Mouse (Mus musculus): Measurements from ENCODE around the gene Gstt3. TPM values are rescaled to one million over a fixed set of nuclear protein-coding genes. Genes with fewer than 3 reads are reported as not detected.
A peak's percentile ranks its signal among the peaks of the same experiment; 100 is the strongest.

Gstt3 gene
- polyA plus RNA-seq (2015; fragmentation: Nextera tagmentation; extraction: Ambion mirVana), result 4.4 and 8.3 TPM in 2 replicates

DNA sequence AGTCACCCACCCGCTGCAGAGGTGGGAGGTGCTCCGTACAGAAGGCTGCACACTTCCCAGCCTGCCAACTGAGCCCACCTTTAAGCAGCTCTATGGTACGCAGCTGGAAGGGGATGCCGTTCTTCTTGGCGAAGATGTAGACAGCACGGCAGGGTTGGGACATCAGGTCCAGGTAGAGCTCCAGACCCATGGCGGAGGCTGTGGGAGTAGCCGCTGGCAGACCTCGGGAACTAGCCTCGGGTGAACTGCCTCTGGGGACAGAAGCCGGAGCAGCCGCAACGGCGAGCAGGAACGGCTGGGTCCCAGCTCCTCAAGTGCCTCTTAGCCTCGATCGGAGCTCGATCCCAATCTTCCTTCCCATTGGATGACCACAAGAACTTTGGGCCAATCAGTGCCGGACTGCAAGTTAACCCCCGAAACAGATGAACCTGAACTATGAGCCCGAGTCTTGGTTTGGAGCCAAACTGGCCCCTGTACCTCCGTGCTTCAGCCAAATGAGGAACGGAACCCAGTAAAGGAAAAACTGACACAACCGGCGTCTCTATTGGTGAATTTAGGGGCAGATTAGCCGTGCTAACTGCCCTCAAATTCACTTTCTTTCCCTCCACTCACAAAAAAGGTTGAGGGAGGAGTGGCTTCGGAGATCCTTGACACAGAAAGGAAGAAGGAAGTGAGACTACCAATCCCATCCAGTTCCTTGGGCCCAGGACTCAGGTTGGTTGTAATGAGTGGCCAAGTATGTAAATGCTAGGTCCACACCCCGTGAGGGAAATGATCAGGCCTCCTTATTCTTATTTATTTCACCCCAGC, at the start of gene Gstt3, which contains the start of gene Gm20441:
Gstt3 (minus strand) TSS at position 646 of the 810 bp plus-strand sequence.
Gm20441 (minus strand) TSS at position 186 of the 810 bp plus-strand sequence.
- H3K27ac ChIP-seq, result peak within 1 kb of the TSS; percentile 2; the same call in 1 of the 2 replicates
- WGBS, result 1% methylated on average over 28 of the region's 28 CpGs
- peak within 1 kb of the TSS; percentile 38 for H3K9ac ChIP-seq
- H3K4me1 ChIP-seq (replicated peaks), result peaks cover 11% of the 10 kb centered on the region; the same call in 1 of the 2 replicates
- H3K4me2 ChIP-seq, result peak within 1 kb of the TSS; percentile 79
- peak within 1 kb of the TSS; percentile 48 for H3K4me3 ChIP-seq
- H3K27me3 ChIP-seq, result peaks cover 12% of the 10 kb centered on the region
- peak; percentile 50; the same call in 1 of the 2 replicates for ATAC-seq (replicated peaks; ENCODE audit: insufficient number of reproducible peaks, insufficient read depth, low FRiP score, low read depth)
- H3K36me3 ChIP-seq, result no peaks in the 10 kb centered on the region
- H3K9me3 ChIP-seq (replicated peaks), result no peaks in the 10 kb centered on the region

DNA sequence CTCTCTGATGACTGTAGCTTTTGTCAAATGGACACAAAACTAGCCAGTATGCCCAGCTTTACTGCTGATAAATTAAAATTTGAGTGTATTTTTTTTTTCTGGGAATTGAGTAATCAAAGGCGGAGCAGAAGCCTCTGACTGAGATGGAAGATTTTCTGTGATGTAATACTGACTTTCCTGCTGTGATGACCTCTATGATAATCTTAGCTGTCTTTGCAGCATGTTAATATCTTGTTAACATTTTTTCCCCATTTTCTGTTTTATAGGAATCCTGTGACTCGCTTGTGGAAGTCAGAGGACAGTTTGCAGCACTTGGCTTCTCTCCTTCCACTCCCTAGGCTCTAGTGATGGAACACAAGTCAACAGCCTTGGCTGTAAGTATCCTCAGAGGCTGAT, 49.1 kb upstream of the Gstt3 start:
- Histone ChIP-seq H3K4me2 (no peak overlapping the region), H3K27me3 (0 out of 2 replicates have a peak, but pooled peaks cover 2% of the 10 kb centered on the region), H3K36me3 (no peaks in the 10 kb centered on the region), H3K27ac (no peak overlapping the region), H3K4me3 (no peak overlapping the region), H3K9me3 (replicated peaks) (no peaks in the 10 kb centered on the region), H3K4me1 (replicated peaks) (peaks cover 29% of the 10 kb centered on the region), H3K9ac (no peak overlapping the region)
- 73% methylated on average over 2 of the region's 2 CpGs for WGBS
- ATAC-seq (replicated peaks; ENCODE audit: insufficient number of reproducible peaks, insufficient read depth, low FRiP score, low read depth), result no peak

DNA sequence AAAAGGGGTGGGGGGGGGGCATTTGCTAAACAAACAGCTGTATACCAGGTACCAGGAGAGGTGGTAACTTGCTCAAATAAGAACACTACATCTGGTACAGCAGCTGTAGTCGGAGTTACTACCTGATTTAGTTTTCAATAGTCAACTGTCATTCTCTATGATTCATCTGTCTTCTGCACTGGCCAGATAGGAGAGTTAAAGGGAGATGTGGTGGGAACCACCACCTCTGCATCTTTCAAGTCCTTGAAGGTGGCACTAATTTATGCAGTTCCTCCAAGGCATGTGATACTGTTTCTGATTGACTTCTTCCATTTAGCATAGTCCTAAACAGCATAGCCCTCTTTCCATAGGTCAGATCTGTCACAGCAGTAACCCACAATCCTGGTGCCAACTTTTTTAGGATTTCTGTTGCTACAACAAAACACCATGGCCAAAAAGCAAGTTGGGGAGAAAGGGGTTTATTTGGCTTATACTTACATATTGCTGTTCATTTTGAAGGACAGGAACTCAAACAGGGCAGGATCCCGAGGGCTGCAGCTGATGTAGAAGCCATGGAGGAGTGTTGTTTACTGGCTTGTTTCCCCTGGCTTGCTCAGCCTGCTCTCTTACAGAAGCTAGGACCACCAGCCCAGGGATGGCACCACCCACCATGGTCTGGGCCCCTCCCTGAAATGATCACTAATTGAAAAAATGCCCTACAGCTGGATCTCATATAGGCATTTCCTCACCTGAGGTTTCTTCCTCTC, 48.5 kb upstream of the Gstt3 start:
- H3K36me3 ChIP-seq, result no peaks in the 10 kb centered on the region
- H3K4me3 ChIP-seq, result no peak overlapping the region
- H3K27me3 ChIP-seq, result 0 out of 2 replicates have a peak, but pooled peaks cover 2% of the 10 kb centered on the region
- no peak overlapping the region for H3K27ac ChIP-seq
- no peaks in the 10 kb centered on the region for H3K9me3 ChIP-seq (replicated peaks)
- H3K4me1 ChIP-seq (replicated peaks), result peaks cover 23% of the 10 kb centered on the region
- WGBS, result 70% methylated on average over 2 of the region's 2 CpGs
- H3K9ac ChIP-seq, result no peak overlapping the region
- no peak overlapping the region for H3K4me2 ChIP-seq
- ATAC-seq (replicated peaks; ENCODE audit: insufficient number of reproducible peaks, insufficient read depth, low FRiP score, low read depth), result no peak

DNA sequence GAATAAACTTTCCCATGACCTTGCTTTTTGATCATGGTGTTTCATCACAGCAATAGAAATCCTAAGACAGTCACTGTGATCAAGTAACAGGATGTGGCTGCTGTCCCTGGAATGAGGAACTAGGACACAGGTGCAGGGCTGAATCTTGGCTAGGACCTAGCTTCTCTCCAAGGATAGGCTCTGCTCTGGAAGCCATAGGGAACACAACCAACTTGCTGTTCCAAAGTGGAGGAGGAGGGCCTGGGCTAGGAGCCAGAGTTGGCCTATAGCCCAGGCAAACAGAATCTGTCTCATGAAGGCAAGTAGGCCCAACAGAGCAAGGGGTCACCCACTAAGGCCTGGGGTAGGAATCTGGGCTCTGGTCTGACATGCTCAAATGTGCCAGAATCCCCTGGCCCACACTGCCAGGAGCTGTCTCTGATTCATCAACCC, 47.3 kb upstream of the Gstt3 start:
- H3K4me1 ChIP-seq (replicated peaks), result peaks cover 12% of the 10 kb centered on the region
- no peaks in the 10 kb centered on the region for H3K36me3 ChIP-seq
- 0 out of 2 replicates have a peak, but pooled peaks cover 2% of the 10 kb centered on the region for H3K27me3 ChIP-seq
- H3K27ac ChIP-seq, result no peak overlapping the region
- H3K4me2 ChIP-seq, result no peak overlapping the region
- no peak overlapping the region for H3K9ac ChIP-seq
- ATAC-seq (replicated peaks; ENCODE audit: insufficient number of reproducible peaks, insufficient read depth, low FRiP score, low read depth), result 0 out of 2 replicates have a peak, but pooled peaks have one; percentile 7
- H3K4me3 ChIP-seq, result no peak overlapping the region
- H3K9me3 ChIP-seq (replicated peaks), result no peaks in the 10 kb centered on the region

DNA sequence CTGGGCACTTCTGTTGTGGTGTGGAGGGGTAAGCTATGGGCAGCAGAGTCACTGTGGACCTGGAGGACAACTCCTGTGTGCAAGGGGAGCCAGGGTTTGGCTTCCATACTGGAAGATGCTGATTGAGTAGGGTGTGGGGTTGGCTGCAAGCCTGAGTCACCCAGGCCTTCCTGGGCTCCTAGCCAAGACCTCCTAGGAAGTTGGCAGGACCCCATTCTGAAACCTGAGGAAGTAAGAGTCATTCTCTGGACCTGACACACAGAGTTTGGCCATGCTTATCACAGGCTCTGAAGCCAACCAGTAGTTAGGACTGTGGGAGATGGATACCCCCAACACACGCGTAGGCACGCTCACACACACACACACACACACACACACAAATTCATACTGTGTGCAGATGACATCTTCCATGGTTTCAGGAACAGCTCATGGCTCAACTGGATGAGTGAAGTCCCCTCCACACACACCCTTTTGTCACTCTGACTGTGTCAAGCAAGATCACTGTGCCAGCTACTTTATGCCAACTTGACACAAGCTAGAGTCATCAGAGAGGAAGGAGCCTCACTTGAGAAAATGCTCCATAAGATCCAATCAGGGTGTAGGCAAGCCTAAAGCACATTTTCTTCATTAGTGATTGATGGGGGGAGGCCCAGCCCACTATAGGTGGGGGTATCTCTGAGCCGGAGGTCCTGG, 46.6 kb upstream of the Gstt3 start:
- Histone ChIP-seq H3K9ac (no peak overlapping the region), H3K4me2 (no peak overlapping the region), H3K27me3 (no peaks in the 10 kb centered on the region), H3K4me1 (replicated peaks) (peaks cover 8% of the 10 kb centered on the region), H3K9me3 (replicated peaks) (no peaks in the 10 kb centered on the region), H3K36me3 (no peaks in the 10 kb centered on the region), H3K27ac (no peak overlapping the region), H3K4me3 (no peak overlapping the region)
- WGBS, result 68% methylated on average over 4 of the region's 4 CpGs
- ATAC-seq (replicated peaks; ENCODE audit: insufficient number of reproducible peaks, insufficient read depth, low FRiP score, low read depth), result peak; percentile 38; the same call in 1 of the 2 replicates

DNA sequence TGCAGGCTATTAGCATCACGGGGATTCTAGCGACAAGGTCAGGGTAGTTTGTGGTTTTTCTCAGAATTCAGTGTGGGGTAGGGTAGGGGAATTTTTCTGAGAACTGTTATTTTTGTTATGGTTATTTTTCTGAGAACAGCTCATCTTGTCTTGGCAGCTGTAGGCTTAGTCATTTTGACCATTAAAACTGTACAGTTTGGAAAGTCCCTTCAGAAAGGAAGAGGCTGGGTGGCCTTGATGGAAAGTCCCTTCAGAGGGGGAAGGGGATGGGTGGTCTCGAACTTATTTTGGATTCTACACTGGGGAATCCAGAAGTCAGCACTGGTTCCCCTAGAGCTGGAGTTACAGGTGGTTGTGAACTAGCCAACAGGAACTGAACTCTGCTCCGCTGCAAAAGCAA, 43.3 kb upstream of the Gstt3 start:
- Histone ChIP-seq H3K4me1 (replicated peaks) (peaks cover 8% of the 10 kb centered on the region), H3K4me2 (no peak overlapping the region), H3K9ac (no peak overlapping the region), H3K4me3 (no peak overlapping the region), H3K27me3 (no peaks in the 10 kb centered on the region), H3K9me3 (replicated peaks) (no peaks in the 10 kb centered on the region), H3K27ac (no peak overlapping the region), H3K36me3 (no peaks in the 10 kb centered on the region)
- no peak for ATAC-seq (replicated peaks; ENCODE audit: insufficient number of reproducible peaks, insufficient read depth, low FRiP score, low read depth)
- WGBS, result 80% methylated on average over 4 of the region's 4 CpGs

DNA sequence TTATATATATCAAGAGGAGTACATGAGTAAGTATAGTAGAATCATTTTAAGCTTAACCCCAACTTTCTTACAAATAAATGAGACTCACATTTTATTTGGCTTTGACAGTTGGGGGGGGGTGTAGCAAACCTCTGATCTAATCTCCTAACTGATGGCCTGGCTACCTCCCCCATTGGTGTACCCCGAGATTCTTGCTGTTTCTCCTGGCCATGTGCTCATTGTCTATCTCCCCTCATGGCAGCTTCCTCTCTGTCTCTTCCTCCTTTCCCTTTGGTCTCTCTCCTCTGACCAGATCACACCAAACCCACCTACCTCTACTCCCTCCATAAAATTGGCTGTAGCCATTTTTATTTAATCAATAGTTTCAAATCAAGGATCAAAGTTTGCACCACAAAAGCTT, 42.6 kb upstream of the Gstt3 start:
- peaks cover 8% of the 10 kb centered on the region for H3K4me1 ChIP-seq (replicated peaks)

DNA sequence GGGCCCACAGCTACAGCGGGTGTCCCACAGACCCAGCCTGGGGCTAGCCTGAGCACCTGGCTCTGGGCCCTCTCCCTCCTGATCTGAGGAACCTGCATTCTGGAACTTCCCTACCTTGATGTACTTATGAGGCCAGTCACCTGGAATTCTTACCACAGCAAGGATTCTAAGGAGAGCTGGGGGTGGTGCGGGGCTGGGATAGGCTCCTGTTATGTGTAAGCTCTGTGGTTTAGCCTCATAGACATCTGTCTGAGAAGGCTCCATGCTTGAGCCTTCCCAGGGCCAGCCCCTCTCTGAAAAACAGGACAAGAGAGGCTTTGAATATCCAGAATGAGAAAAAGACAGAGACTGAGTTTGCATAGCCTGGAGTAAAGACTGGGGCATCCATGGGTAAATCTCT, 41.2 kb upstream of the Gstt3 start, which contains the start of gene Gstt4:
Gstt4 (minus strand) TSS at position 101 of the 400 bp plus-strand sequence.
- H3K4me2 ChIP-seq, result no peak within 1 kb of the TSS
- H3K4me1 ChIP-seq (replicated peaks), result peaks cover 3% of the 10 kb centered on the region
- 90% methylated on average over 2 of the region's 2 CpGs for WGBS
- H3K4me3 ChIP-seq, result no peak within 1 kb of the TSS
- no peaks in the 10 kb centered on the region for H3K9me3 ChIP-seq (replicated peaks)
- H3K27me3 ChIP-seq, result 0 out of 2 replicates have a peak, but pooled peaks cover 5% of the 10 kb centered on the region
- no peaks in the 10 kb centered on the region for H3K36me3 ChIP-seq
- no peak for ATAC-seq (replicated peaks; ENCODE audit: insufficient number of reproducible peaks, insufficient read depth, low FRiP score, low read depth)
- no peak within 1 kb of the TSS for H3K9ac ChIP-seq
- H3K27ac ChIP-seq, result no peak within 1 kb of the TSS

More for the DNA sequence above, 42.6 kb upstream of the Gstt3 start:
- H3K9me3 ChIP-seq (replicated peaks), result no peaks in the 10 kb centered on the region
- H3K4me2 ChIP-seq, result no peak overlapping the region
- ATAC-seq (replicated peaks; ENCODE audit: insufficient number of reproducible peaks, insufficient read depth, low FRiP score, low read depth), result no peak
- no peak overlapping the region for H3K4me3 ChIP-seq
- no peaks in the 10 kb centered on the region for H3K27me3 ChIP-seq
- H3K27ac ChIP-seq, result no peak overlapping the region
- WGBS, result 90% methylated on average over 1 of the region's 1 CpGs
- H3K9ac ChIP-seq, result no peak overlapping the region
- no peaks in the 10 kb centered on the region for H3K36me3 ChIP-seq

DNA sequence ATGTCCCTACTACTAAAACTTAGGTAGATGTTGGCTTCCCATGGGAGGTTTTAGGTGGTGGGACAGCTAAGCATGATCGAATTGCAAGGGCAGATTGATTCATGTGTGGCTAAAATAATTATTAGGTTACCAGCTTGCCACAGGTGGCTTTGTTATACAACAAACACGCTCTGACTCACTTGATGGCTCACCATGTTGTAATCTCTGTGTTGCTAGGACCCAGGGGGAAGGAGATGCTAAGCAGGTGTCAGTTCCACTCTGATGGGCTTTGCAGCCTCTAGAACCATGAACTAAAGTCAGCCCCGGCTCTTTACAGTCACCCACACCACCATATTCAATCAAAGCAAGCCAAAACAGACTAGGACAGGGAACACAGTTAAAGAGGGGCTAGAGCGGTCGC, 38.7 kb upstream of the Gstt3 start:
- Histone ChIP-seq H3K27me3 (0 out of 2 replicates have a peak, but pooled peaks cover 5% of the 10 kb centered on the region), H3K4me1 (replicated peaks) (no peaks in the 10 kb centered on the region), H3K9me3 (replicated peaks) (no peaks in the 10 kb centered on the region), H3K36me3 (no peaks in the 10 kb centered on the region), H3K4me2 (no peak overlapping the region), H3K4me3 (no peak overlapping the region), H3K9ac (no peak overlapping the region), H3K27ac (no peak overlapping the region)
- WGBS, result 84% methylated on average over 5 of the region's 5 CpGs
- ATAC-seq (replicated peaks; ENCODE audit: insufficient number of reproducible peaks, insufficient read depth, low FRiP score, low read depth), result no peak

DNA sequence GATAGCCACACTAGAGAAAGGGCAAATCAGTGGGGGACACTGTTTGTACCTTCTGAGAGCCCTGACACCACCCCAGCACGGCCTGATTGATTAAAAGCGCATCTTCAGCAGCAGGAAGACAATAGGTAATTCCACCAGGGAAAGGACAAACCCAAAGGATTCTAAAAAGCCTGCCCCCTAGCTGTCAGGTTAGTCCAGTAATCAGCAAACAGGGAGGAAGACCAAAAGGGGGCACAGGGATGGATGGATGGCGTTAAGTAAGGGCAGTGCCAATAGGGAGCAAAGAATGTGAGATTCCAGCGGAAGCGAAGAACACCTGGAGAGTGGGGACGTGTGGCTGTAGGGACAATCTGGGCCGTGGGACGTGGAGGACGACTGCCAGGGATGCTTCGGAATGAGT, 37.4 kb upstream of the Gstt3 start:
- Histone ChIP-seq H3K27ac (no peak overlapping the region), H3K27me3 (0 out of 2 replicates have a peak, but pooled peaks cover 5% of the 10 kb centered on the region)
- 49% methylated on average over 10 of the region's 10 CpGs for WGBS

DNA sequence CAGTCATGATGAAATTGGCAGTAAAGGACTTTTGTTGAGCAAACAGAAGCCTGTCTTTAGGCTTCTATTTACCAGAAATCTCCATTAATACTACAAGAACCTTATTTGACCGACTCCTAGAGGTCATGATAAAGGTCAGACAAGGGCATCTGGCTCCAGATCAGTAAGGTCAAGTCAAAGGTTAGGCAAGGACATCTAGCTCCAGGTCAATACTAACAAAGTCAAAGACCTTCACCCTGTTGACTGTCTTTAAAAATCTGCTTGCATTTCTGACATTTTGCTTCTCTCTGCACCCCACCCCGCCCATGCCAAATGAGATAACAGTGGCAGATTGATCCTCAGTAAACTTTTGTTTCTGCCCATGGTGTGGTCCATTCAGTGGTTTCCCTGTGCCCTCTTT, 23.0 kb upstream of the Gstt3 start:
- Histone ChIP-seq H3K9ac (no peak overlapping the region), H3K27me3 (no peaks in the 10 kb centered on the region; the same call in 1 of the 2 replicates), H3K9me3 (replicated peaks) (no peaks in the 10 kb centered on the region), H3K4me1 (replicated peaks) (no peaks in the 10 kb centered on the region), H3K4me2 (no peak overlapping the region), H3K27ac (no peak overlapping the region), H3K4me3 (no peak overlapping the region), H3K36me3 (no peaks in the 10 kb centered on the region)
- no peak for ATAC-seq (replicated peaks; ENCODE audit: insufficient number of reproducible peaks, insufficient read depth, low FRiP score, low read depth)
- 58% methylated on average over 2 of the region's 2 CpGs for WGBS

More for the DNA sequence above, 37.4 kb upstream of the Gstt3 start:
- H3K9me3 ChIP-seq (replicated peaks), result no peaks in the 10 kb centered on the region
- no peaks in the 10 kb centered on the region for H3K4me1 ChIP-seq (replicated peaks)
- H3K9ac ChIP-seq, result no peak overlapping the region
- no peak overlapping the region for H3K4me2 ChIP-seq
- no peak overlapping the region for H3K4me3 ChIP-seq
- no peaks in the 10 kb centered on the region for H3K36me3 ChIP-seq
- ATAC-seq (replicated peaks; ENCODE audit: insufficient number of reproducible peaks, insufficient read depth, low FRiP score, low read depth), result no peak

Measured in heart, embryonic 15.5 days (tissue).